Comparison of ENCODE assay signal across 19 mouse cellular contexts in the genomic region with DNA sequence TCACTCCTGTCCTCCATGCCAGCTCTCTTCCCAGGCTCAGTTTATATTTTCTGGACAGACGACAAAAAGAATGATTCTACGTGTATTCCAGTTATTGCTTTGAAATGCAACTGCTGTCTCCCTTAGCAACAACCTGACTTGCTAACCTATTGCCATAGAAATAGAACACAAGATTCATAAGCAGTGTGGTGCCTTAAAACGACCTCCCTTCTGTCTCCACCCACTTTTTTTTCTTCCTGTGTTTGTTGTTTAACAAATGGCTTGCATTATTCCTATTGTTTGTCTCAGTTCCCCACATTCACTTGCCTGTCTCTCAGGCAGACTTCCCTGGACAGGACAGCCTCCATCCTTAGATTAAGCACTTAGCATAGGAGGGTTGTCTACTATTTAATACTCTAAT. TPM values are rescaled to one million over a fixed set of nuclear protein-coding genes. Genes with fewer than 3 reads are reported as not detected.
DNase-seq lines count a peak whose midpoint lies in the region; TF ChIP-seq lines count a peak whose summit lies in the region.
"Had no signal": no experiment of that assay in that cellular context is flagged by ENCODE, and none has a peak within 500 bp of the region (broad histone marks: within the 10 kb centered on the region; RNA-seq: fewer than 3 reads in every experiment).

No protein-coding gene starts in this region.

- peak overlapping the region; percentile 51 for H3K27ac ChIP-seq in layer of hippocampus, adult 2 months
- H3K27ac ChIP-seq: forebrain, embryonic 10.5 days; heart, embryonic 10.5 days; heart, embryonic 13.5 days; intestine, embryonic 15.5 days had no signal

- no peak for DNase-seq in layer of hippocampus, adult 2 months (ENCODE audit: low spot score in 2 of 2)
- no peak for DNase-seq in layer of hippocampus, postnatal 14 days (ENCODE audit: low spot score in 2 of 2)
- DNase-seq in R1 (ENCODE audit: low read depth, low spot score): peak; percentile 65
- peak; percentile 27 for DNase-seq in brain, adult 2 months (ENCODE audit: low read depth, low spot score)
- no peak for DNase-seq in neural tube, embryonic 10.5 days (ENCODE audit: extremely low spot score, low spot score)
- DNase-seq in thymus, postnatal 10 days (ENCODE audit: low spot score in 2 of 2): no peak
- DNase-seq: adrenal gland, postnatal 10 days; adrenal gland, postnatal 36 days; cerebellum, adult 18-20 months; cerebellum, adult 9-10 months; cerebellum, postnatal 14 days; gastrocnemius, postnatal 25 days; heart, adult 18-20 months; heart, postnatal 14 days; heart, postnatal 4 days had no signal

- H3K4me3 ChIP-seq in layer of hippocampus, adult 2 months: no peak overlapping the region
- H3K4me3 ChIP-seq: forebrain, embryonic 10.5 days; heart, embryonic 10.5 days; heart, embryonic 13.5 days; intestine, embryonic 15.5 days had no signal

- no peak for TF ChIP-seq CTCF in layer of hippocampus, adult 2 months (conservative IDR thresholded peaks at IDR 0.05)

RNA-seq across cellular contexts. Expression of a gene that starts 59.2 kb away (rescaled TPM):
- total RNA-seq in layer of hippocampus, adult 2 months (2021): 100 to 1,000 TPM; 109 to 127 TPM
- total RNA-seq in layer of hippocampus, postnatal 14 days (2021): 10 to 100 TPM; 71.4 to 75.2 TPM

Comparison
In these comparisons a context has a peak if more than half of its experiments do, and no peak if none do; other contexts are left out.
1. DNase-seq: peak in R1 (single experiment) and brain, adult 2 months (single experiment); none in layer of hippocampus, adult 2 months (0 of 2), layer of hippocampus, postnatal 14 days (0 of 2), neural tube, embryonic 10.5 days (single experiment) and thymus, postnatal 10 days (0 of 2).